Mouse (Mus musculus) gastrocnemius, adult 2 months (tissue): Measurements from ENCODE around the gene Adprh. TPM values are rescaled to one million over a fixed set of nuclear protein-coding genes. Genes with fewer than 3 reads are reported as not detected.

Experiments used
- DNase-seq: peaks from one replicate; pipeline ENCODE4 v3.0.0; 2022
- H3K27ac ChIP-seq: fragments of 200-600 bp; 2 replicates; pipeline ENCODE4 v1.8.1; 2022; ENCODE audit warnings: mild to moderate bottlenecking
- H3K4me3 ChIP-seq: fragments of 200-600 bp; 2 replicates; pipeline ENCODE4 v1.8.1; 2022; ENCODE audit warnings: mild to moderate bottlenecking, moderate library complexity
- CTCF ChIP-seq: fragments of 200-600 bp; IDR thresholded peaks from 2 replicates; pipeline ENCODE4 v1.8.1; 2022; ENCODE audit warnings: antibody characterized with exemption, mild to moderate bottlenecking, moderate library complexity
- intact Hi-C: fragments of 180-260 bp; cut with DNase I; formaldehyde crosslinking; loops from one replicate; pipeline ENCODE4 v1.15.1; 2025
- total RNA-seq, 2 experiments: library from RNA; stranded (reverse); gene quantifications; 2 replicates each; pipeline ENCODE4 v1.2.3; 2021

Gene Adprh
- total RNA-seq, 2 experiments from 2014 or later: 17.5 to 20.9 TPM

- no peak for DNase-seq
- intact Hi-C loops: no loop called here
- no peak for TF ChIP-seq CTCF
- peak overlapping the region; percentile 72 for H3K4me3 ChIP-seq
- peak overlapping the region; percentile 78 for H3K27ac ChIP-seq
Measured at GRCm38 (mm10) chr16:38475681-38476311, 23.3 kb upstream of the Adprh start.

GRCm38 (mm10) chr16:38474677-38475286, 22.3 kb upstream of the Adprh start:
- no peak for DNase-seq
- no peak overlapping the region for H3K27ac ChIP-seq
- no peak for TF ChIP-seq CTCF
- no peak overlapping the region for H3K4me3 ChIP-seq
- intact Hi-C loops: no loop called here

GRCm38 (mm10) chr16:38473661-38474060, 21.2 kb upstream of the Adprh start:
- Histone ChIP-seq H3K4me3 (no peak overlapping the region), H3K27ac (no peak overlapping the region)
- no peak for TF ChIP-seq CTCF
- no peak for DNase-seq
- intact Hi-C loops: no loop called here

DNA sequence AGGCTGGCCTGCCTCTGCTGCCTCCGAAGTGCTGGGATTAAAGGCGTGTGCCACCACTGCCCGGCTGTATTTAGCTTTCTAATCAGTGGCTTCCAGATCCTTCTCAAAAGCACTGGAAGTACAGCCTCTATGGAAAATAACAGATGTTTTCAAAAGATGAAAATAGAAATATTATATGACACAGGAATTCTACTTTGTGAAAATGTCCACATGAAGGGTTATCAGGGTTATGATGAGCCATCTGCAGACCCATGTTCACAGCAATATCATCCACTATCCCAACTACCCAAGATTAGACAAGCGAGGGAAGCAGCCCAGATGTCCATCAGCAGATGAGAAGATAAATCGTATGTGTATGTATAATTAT, 20.0 kb upstream of the Adprh start:
- no peak for DNase-seq
- no peak overlapping the region for H3K4me3 ChIP-seq
- intact Hi-C loops: no loop called here
- no peak for TF ChIP-seq CTCF
- no peak overlapping the region for H3K27ac ChIP-seq

- Histone ChIP-seq H3K4me3 (no peak overlapping the region), H3K27ac (no peak overlapping the region)
- no peak for DNase-seq
- no peak for TF ChIP-seq CTCF
- intact Hi-C loops: no loop called here
Measured at GRCm38 (mm10) chr16:38471697-38472506, 19.4 kb upstream of the Adprh start.

GRCm38 (mm10) chr16:38469437-38469836, 16.9 kb upstream of the Adprh start:
- DNase-seq: no peak
- intact Hi-C loops: no loop called here
- TF ChIP-seq CTCF: no peak
- Histone ChIP-seq H3K4me3 (no peak overlapping the region), H3K27ac (no peak overlapping the region)

DNA sequence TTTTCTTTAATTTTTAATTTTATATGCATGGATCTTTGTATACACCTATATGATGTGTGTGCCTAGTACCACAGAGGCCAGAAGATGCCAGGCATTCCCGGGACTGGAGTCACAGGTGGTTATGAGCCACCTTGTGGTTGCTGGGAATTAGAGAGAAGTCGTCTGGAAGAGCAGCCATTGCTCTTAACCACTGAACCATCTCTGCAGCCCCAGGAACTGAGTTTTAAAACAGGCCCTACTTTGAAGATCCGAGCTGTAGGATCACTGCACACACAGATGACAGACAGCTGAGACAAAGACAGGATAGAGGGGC, 16.2 kb upstream of the Adprh start:
- TF ChIP-seq CTCF: peak; percentile 29; the same call in 1 of the 2 replicates
- Histone ChIP-seq H3K4me3 (no peak overlapping the region), H3K27ac (no peak overlapping the region)
- DNase-seq: no peak
- intact Hi-C loops: no loop called here

- H3K4me3 ChIP-seq: no peak overlapping the region
- TF ChIP-seq CTCF: no peak
- no peak overlapping the region for H3K27ac ChIP-seq
- DNase-seq: no peak
- intact Hi-C loops: no loop called here
Measured at GRCm38 (mm10) chr16:38467917-38468705, 15.6 kb upstream of the Adprh start.

DNA sequence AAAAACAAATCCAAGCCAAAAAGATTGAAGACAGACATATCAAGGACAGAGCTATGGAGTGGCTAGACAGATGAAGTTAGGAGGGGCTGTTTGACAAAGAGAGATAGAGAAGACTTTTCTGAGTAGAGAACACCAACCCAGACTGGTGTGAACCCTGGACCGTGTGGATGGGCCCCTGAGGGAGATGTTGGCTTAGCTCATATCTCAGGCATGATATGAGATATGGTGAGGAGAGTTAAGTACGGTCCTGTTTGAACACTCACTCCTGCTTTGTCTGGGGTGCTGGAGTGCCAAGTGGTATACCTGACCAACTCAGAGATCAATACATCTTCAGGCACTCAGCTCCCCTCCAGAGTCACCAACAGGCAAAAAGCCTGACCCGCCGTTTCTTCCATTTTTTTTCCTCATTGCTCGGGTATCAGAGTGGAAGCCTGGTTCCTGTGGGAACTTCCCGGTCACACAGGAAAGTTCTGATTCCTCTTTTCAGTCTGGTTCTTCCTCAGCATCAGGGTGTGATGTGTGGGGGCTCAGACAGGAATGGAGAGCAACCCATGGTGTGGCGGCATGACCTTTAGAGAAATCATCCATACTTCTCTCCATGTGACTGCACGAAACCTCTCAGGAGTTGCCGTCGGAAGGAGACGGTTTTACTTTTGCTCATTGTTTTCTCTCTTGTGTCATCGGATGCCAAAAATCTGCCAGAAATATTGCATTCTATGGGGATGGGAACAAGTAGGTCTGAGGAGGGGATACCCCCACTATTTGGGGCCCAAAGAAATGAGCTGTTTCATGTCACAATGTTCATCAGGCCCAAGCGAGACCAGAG, 14.8 kb upstream of the Adprh start:
- intact Hi-C loops: no loop called here
- TF ChIP-seq CTCF: no peak
- no peak overlapping the region for H3K27ac ChIP-seq
- H3K4me3 ChIP-seq: no peak overlapping the region
- no peak for DNase-seq

- Histone ChIP-seq H3K27ac (no peak overlapping the region), H3K4me3 (no peak overlapping the region)
- DNase-seq: no peak
- intact Hi-C loops: no loop called here
- TF ChIP-seq CTCF: no peak
Measured at GRCm38 (mm10) chr16:38466089-38466488, 13.6 kb upstream of the Adprh start.

- no peak overlapping the region for H3K4me3 ChIP-seq
- no peak for TF ChIP-seq CTCF
- no peak for DNase-seq
- intact Hi-C loops: no loop called here
- no peak overlapping the region for H3K27ac ChIP-seq
Measured at GRCm38 (mm10) chr16:38463305-38463704, 10.8 kb upstream of the Adprh start.

GRCm38 (mm10) chr16:38462161-38462560, 9.7 kb upstream of the Adprh start:
- Histone ChIP-seq H3K27ac (no peak overlapping the region), H3K4me3 (no peak overlapping the region)
- no peak for TF ChIP-seq CTCF
- no peak for DNase-seq
- intact Hi-C loops: no loop called here
